Mouse (Mus musculus) embryo, embryonic 9.5 days (tissue): ENCODE data around the gene 2310079G19Rik.

ENCODE experiments used
- DNase-seq: peaks from one replicate; pipeline ENCODE4 v3.0.0-alpha.2; 2017; ENCODE audit errors: extremely low spot score

The 2310079G19Rik gene

DNA sequence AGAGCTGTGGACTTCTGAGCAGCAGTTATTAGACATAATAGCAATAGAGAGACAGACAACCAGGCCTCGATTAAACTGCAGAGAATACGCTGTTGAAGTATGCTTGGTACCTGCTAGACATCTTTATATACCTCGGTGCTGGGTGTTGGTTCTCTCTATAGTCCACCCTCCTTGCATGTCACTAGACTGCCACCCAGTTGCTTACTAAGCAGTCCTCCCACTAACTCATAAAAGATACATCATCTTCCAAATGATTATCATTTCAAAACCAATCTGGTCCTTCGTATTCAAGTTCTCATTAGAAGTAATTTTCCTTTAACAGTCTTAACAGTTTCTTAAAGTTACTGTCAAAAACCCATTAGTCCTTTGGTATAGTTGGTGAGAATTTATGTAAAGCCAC lies at the start of gene 2310079G19Rik:
Gene 2310079G19Rik (minus strand): TSS at position 101 of the 400 bp plus-strand sequence.
- DNase-seq = no peak

DNA sequence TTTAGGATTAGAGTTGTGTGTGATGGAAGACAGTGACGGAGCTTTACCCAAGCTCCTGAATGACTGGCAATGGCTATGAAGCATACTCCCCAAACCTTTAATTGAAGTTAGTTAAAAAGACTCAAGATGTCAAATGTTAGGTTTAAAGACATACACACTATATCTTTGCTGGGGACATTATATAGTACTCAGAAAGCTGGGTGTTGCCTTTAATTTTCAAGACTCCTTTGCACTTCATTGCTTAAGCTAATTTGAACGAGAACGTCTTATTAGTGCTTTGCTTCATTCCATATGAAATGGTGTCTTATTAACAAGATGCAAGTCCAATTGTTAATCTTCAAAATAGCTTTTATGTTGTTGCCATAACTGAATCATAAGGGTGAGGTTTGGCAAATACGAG lies 44.1 kb upstream of the 2310079G19Rik start, which contains the start of gene Krtap27-1:
Gene Krtap27-1 (minus strand): TSS at position 101 of the 400 bp plus-strand sequence.
- DNase-seq = no peak

DNA sequence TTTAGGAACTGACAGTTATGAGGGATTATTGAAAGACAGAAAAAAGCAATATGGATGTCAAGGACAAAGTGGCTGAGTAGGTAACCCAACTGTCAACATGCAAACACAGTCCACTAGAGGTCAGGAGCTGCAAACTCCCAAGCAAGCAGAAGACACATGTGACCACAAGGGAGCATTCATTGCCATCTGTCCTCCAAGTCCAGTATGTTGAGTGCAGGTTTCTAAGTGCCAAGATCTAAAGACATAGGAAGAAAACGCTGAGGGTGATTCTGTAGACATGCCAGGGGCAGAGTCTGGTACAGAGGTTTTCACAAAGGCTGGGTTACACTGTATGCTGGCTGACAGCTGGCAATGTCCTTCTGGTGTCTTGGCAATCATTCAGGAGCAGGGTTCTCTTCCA lies 30.0 kb upstream of the 2310079G19Rik start:
- DNase-seq = no peak

DNA sequence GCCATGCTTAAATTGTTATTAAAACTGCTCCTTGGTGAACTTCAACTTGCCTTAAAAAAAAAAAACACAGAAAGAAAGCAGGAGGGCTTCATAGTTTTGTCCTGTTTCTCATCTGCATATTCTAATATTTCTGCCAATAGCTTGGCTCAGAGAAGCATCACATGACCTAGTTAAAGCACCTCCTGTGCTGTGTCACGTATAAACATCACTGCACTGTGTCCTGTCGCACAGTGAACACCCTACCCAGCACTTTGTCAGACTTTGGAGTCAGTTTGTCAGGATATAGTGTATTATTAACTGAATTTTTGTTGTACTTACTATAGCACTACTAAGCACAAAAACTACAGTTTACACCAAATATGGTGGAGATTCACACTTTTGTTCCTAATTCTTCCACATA lies 24.5 kb upstream of the 2310079G19Rik start:
- no peak for DNase-seq

DNA sequence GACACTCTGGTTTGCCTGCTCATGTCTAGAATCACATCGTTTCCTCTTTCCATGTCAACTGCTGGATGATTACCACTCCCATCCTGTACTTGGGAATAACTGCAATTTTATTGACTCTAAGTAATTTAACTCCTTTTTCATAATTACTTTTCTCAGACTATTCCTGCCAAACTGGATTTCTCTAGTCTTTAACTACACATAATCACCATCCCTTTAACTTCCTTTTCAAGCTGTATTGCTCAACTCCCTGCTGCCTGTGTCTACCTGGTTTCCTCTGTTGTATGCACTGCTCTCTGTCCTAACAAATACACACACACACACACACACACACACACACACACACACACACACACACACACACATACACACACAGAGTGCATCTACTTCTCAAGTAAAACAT lies 23.6 kb upstream of the 2310079G19Rik start:
- DNase-seq = no peak

DNA sequence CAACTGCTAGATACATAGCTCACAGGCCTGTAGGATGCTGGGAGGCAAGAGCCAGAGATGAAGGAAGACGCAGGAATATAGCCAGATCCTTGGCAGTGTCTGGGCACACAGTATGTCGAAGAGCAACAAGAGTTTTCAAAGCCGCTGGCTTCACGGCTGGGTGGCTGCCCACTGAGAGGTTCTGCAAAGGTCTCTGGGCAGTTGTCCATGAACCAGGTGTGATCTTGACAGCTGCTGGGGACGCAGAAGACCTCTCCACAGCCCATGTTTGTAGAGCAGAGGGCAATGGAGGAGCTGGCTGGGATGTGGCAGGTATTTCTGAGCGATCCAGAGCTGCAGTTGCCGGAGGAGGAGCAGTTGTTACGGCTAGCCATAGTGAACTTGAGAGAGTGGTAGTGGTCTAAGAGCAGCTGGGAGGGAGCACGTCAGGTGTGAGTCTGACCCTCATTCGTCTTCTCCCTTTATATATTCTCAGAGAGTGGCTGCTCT lies 19.9 kb upstream of the 2310079G19Rik start, which contains the start of gene Krtap26-1:
Gene Krtap26-1 (minus strand): TSS at position 439 of the 489 bp plus-strand sequence.
- no peak for DNase-seq

DNA sequence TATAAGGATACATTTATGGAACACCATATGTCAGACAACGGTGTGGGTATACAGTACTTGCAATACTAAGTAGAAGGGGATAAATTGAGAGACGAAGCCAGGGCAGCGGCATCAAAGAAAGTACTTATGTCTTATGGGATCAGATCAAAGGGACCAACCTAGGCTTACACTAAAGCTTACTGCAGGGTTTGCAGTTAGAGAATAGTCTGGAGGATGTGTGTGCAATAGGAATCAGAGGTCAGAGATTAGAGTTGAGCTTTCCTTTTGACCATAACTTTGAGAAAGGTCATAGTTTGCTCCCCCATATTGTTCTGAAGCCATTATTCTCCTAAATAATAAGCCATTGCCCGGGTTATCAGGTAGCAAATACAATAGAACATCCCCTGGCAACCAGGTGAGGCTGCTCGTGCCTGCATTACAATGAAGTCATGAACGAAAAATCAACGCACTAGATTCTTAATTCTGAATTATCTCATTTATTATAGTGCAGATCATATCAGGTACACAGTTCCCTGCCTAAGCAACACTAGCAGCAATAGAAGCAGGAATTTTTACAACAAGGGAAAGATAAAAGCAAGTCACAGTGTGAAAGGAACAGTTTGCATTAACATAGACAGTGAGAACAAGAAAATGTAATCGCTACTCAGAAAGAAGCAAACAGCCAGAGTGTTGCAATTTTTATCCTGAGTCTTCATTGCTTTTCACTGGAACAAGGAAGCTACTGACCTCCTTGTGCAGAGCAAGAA lies 19.1 kb upstream of the 2310079G19Rik start:
- DNase-seq = no peak

DNA sequence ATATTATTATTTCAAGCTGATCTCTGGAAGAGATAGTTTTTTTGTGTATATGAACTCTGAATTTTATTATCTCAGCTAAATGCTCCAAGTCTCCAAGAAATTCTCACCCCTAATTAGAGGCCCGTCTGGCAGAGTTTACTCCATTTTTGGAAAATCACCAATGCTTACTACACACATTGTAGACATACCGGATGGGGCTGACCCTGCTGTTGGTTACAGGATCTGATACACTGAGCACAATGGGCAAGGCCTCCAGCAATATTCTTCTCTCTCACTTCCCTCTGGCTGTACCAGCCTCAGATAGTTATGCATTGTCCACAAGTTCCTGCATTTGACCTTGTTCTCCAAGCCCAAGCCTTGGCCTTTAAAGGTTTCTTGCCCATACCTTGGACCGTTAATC lies 12.6 kb upstream of the 2310079G19Rik start:
- DNase-seq = no peak

DNA sequence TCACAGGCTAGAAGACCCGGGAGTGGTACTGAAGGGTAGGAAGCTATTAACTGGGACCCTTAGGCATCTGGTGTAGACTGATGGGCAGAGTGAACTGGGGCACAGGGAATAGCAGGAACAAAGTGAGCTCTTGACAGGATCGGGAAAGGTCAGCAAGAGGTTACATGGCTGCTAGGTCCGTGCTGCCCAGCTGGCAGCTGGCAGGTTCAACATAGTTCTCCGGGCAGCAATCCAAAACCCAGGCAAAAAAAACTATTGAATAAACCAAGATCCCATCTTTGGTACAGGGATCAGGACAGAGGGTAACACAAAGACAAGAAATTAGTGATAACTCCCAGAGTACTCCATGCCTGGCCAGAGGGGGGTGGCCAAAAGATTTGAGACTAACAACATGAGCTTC lies 7.7 kb upstream of the 2310079G19Rik start:
- DNase-seq = peak; percentile 7

DNA sequence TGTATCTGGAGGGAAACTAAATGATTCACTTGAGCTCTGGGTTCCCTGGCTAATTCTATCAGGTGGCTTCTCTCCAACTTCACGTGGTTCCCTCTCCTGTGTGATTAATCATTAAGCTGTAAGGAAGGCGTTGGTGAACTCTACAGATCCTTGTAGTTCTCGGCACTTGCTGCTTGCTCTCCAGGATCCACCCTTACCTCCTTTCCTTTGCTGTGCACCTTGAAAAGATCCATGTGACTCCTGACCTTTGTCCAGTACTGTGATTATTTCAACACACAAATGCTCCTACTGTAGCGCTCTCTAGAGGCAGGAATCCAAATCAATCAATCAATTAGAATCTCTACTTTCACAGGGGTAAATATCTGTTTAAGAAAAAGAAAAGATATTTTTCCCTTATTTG lies 4.0 kb upstream of the 2310079G19Rik start:
- no peak for DNase-seq

DNA sequence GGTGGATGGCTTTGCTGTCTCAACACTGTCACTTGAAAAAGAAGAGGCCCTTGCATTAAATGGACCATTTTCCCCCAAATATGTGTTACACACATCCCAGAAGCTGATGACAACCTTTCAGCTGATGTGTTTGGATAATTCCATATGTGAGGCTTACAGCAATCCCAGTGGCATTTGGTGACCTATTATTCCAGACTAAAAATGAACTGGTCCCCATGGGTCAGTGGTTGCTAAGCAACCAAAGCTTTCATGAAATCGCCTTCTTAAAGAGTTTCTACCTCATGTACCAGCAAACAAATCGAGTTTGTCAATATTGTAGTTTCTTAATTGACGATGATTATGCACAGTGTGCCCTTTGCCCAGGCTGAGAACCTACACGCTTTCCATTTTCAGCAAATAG lies 14.8 kb downstream of the 2310079G19Rik start:
- no peak for DNase-seq

DNA sequence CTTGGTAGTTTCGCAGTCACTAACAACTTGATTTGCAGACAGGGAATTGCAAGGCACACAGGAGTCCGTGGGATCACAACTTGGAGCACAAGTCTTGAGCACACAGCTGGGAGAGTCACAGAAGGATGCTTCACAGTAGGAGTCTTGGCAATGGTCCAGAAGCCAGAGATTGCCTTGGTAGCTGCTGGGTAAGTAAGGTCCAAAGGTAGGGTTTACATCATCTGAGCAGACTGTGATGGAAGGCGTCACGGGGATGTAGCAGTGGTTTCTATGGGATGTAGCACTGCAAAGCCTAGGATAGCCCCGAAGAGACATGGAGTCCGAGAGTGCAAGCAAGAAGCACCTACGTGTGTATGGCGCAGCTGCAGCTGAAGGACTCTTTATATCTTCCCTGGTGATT lies 15.5 kb downstream of the 2310079G19Rik start, which contains the start of gene Krtap24-1:
Gene Krtap24-1 (minus strand): TSS at position 358 of the 400 bp plus-strand sequence.
- no peak for DNase-seq

DNA sequence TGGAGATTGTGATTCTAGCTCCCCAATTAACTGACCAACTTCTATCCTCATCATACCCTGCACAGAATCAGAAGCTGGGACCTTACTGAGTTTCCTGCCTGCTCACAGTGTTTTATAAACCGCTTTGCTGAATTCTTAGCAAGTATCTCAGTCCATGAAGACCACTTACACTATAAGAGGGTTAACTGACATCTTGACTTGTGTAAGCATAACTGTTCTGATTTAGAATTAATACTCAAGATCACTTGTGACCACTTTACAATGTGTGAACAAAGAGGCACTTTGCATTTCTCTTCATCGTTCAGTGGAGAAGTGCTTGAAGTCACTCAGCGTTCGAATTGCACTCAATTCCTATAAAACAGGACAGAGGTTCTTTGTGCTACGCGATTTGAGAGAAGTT lies 22.9 kb downstream of the 2310079G19Rik start:
- no peak for DNase-seq

DNA sequence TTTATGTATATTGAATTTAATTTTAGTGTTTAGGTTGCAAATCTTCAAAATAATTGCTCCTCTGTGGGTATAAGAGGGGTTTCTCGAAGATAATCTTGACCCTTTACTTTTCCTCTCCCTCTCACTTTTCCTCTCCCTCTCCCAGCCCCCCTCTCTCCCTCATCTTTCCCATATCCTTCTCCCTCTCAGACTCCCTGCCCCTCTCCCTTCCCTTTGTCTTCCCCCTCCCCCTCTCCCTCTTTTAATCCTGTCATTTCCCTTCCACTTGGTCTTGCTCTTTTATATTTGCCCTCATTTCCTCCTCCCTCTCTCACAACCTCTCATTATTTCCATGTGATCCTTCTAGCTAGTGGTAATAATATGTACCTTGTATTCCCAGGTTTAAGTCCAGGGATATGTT lies 25.0 kb downstream of the 2310079G19Rik start:
- no peak for DNase-seq

DNA sequence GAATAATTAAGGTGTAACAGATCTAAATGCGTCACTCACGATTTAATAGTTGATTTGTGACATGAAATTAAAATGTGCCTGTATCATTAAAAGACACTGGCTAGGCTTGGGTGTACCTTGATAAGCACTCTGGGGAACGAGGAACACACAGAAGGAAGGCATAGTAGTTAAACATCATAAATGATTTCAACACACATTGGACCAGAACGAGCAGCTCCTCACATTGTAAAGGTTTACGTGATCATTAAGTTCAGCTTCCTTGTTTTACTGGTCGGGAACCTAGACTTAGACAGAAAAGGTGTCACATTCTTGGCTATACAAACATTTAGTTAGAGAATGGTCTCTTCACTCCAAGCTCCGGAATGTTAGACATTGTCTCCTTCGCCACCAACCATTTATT lies 27.2 kb downstream of the 2310079G19Rik start:
- no peak for DNase-seq

DNA sequence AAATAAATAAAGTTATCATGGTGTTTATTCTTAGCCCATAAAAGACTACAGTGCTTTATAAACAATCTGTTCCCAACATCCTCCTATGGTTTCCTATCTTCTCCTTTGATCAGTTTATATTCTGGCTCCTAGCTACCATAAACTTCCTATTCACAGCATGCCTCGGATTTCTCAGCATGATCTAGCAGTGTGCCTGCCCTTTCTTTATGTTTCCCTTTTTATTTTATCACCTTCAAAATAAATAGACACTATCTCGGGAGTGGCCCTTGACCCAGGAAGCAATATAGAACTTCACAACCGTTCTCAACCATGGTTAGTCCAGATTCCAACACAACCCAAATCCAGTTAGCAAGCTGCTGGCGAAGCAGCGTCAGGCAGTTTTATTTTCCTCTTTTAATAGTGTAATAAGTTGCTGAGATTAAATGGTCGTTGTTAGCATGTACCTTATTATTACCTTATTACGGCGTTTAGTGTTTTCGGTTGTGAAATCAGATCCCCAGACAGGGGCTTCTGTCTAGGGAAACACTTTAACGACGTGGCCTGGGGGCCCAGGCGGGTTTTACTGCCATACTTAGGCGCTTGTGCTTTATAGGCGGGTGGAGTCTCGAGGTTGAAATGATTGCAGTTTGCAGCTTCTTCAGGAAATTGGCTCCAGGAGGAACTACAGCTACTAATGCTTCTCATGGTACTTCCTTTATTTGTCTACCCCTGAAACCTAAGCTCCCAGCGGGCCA lies 27.8 kb downstream of the 2310079G19Rik start:
- DNase-seq = peak; percentile 22

DNA sequence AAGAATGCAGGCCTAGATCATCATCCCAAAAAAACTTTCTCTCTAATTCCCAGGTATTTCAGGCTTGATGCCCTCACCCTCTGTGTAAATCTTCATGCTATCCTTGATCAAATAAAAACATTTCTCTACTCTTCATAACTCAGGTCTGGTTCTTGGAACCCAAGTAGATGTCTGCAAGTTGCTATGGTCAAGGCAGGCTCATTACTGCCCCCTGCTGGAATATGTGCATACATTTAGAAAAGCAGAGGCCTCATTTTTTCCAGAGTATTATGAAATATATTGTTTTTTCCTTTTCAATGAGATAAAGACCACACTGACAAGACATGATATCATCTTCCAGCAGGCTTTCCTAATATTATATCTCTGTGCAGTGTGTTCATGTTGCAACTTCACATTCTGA lies 34.7 kb downstream of the 2310079G19Rik start:
- no peak for DNase-seq

DNA sequence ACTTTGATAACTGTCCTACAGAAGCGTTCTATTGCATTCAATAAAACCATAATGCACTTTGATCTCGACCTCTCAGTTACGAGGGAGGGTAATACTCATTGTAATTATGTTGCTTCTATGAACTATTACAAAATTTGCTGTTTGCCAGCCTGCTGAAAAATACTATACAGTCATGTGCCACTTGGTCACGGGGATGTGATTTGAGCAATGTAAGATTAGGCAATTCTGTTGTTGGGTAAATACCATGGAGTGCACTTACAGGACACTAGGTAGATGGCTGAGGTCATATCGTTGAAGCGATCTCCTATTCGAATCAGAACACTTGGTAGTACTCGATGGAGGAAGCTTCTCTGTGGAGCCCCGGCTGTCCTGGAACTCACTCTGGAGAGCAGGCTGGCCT lies 44.1 kb downstream of the 2310079G19Rik start:
- DNase-seq = no peak
